Mouse (Mus musculus) brain, embryonic 14.5 days (tissue): ENCODE measurements at regions not wholly inside any gene's neighbourhood (a gene's known extent, or its start where the extent isn't known, plus 50 kb on each side); places are given as distances from the start of the nearest gene placed in this dataset.
"Not testable (repeated sequence)": the region's sequence is repeated elsewhere in the genome, so short reads cannot be mapped to it uniquely, and the experiment has no call there.

ENCODE experiments used
- DNase-seq: peaks from one replicate; pipeline ENCODE4 v3.0.0-alpha.2; 2011; ENCODE audit warnings: low read depth
- CTCF ChIP-seq: fragments of 200-500 bp; IDR thresholded peaks from 2 replicates; pipeline ENCODE4 v1.5.1; 2012; ENCODE audit warnings: inconsistent platforms, mild to moderate bottlenecking, moderate library complexity, borderline replicate concordance; ENCODE audit not compliant: insufficient read depth, insufficient read length; ENCODE audit errors: extremely low read depth
- POLR2A ChIP-seq: fragments of 200-500 bp; IDR thresholded peaks from 2 replicates; pipeline ENCODE4 v1.6.1; 2012; ENCODE audit warnings: mild to moderate bottlenecking, inconsistent platforms, borderline replicate concordance; ENCODE audit not compliant: poor library complexity, insufficient read depth, insufficient read length, severe bottlenecking; ENCODE audit errors: extremely low read depth

DNA sequence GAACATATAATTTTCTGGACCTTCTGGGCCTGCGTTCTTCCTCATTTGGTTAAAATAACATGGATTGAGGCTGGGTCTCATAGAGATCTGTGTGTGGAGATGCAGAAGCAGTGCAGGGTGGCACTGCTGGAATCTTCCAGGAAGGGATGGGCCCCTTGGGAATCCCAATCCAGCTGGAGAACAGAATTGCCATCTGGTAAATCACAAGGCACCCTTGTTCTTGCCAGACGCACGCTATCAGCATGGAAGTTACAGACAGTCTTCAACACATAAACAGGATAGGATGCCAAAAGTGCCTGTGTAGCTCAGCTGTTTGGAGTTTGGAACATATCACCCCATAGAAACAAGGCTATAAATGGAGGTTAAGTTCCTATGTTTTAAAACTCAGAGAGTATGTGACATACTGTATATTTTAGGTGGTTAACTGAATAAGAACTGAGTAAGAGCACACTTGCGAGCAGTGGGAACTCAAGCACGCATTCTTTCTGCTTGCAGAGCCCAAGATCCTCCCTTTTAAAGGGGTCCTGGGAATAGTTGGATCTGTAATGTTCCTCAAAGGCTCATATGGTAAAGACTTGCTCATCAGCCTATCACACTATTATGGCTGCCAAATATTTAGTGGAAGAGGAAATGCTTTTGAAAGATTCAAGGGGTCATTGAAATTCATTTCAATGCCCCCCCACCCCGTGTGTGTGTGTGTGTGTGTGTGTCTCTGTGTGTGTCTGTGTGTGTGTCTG is 584.1 kb upstream of the Brinp1 start:
- TF ChIP-seq POLR2A (no peak), CTCF (no peak)
- DNase-seq, result peak; percentile 87

DNA sequence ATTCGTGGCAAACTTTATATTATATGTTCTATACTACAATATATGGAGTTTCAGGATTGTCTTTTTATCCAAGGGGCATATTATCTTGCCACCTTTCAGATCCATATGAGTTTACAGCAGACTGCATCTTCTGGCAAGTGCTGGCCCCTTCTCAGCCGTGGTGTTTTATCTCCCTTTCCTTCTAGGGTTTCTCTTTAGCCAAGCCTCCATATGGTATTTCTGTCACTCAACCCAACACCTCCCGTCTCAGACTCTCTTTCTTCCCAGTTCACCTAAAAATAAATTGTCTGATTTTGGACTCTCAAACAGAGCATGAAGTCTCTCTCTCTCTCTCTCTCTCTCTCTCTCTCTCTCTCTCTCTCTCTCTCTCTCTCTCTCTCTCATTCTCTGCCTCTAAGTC is 578.9 kb upstream of the Brinp1 start:
- DNase-seq, result peak; percentile 41
- no peak for TF ChIP-seq CTCF
- TF ChIP-seq POLR2A, result no peak

DNA sequence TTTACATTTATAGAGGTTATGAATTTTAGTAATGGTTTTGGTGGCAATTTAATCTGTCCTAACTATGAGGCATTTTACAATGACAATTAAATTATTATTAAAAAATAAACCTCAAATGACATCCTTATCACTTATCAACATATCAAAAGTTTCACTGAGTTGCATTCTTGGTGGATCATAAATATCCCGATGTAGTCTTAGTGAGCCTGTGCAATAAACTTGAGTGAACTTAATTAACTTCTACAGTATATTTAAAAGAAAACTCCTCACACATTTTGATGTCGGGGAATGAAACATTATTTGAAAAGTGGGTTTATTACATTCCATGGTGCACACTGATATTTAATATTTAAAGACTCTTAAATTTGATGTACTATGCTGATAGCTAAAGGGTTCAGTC is 568.9 kb upstream of the Brinp1 start:
- TF ChIP-seq CTCF, result no peak
- TF ChIP-seq POLR2A, result no peak

DNA sequence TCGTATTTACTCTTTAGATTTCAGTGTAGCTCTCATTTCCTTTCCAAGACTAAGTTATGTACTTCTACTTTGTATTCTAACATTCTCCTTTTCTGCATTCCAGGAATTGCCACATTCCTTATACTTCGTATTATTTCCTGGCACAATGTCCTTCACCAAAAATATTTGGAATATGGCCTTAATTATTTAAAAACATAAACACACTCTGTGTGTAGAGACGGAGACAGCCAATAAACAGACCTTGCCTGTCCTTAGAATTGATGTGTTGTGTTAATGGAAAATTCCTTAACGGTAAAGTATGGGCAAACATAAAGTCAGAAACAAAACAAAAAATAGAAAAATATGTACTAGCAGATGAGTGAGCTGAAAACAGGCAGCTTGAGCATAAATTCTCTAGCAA is 554.1 kb upstream of the Brinp1 start:
- no peak for DNase-seq
- TF ChIP-seq POLR2A (no peak), CTCF (no peak)

More for the DNA sequence above, 568.9 kb upstream of the Brinp1 start:
- no peak for DNase-seq

DNA sequence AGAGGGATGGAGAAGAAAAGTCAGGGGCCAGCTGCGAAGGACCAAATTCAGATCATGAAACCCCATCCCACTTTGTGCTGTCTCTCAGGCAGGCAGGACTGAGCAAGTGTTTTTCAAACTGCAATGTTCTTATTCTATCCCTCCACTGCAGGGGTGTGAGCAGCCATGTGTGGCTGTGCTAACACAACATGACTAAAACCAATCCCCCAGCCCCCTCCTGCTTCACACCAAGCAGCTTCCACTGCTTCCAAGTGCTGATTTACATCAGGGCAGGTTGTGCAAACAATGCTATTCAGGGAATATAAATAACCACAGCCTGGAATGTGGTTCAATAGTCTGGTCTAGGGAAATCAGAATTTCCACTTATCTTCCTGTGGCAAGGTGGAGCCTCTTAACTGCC is 517.0 kb upstream of the Brinp1 start:
- TF ChIP-seq POLR2A (no peak), CTCF (no peak)
- peak; percentile 52 for DNase-seq

DNA sequence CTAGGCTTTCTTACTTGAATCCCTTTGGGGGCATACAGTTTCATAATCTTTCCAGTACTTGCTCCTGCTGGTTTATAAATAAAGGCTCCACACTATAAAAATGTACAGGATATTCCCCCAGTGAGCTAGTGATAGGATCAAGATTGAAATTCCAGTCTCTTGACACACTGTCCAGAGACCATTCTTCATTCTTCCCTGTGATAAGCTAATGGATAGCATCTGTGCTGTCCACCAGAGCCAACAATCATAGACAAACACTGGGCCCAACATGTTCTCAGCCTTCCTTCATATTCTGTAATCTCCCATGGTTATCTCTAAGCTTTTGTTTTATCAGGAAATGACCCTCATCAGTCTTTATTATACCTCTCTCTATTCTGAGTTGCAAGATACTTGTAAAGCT is 505.8 kb upstream of the Brinp1 start:
- no peak for TF ChIP-seq POLR2A
- DNase-seq, result no peak

DNA sequence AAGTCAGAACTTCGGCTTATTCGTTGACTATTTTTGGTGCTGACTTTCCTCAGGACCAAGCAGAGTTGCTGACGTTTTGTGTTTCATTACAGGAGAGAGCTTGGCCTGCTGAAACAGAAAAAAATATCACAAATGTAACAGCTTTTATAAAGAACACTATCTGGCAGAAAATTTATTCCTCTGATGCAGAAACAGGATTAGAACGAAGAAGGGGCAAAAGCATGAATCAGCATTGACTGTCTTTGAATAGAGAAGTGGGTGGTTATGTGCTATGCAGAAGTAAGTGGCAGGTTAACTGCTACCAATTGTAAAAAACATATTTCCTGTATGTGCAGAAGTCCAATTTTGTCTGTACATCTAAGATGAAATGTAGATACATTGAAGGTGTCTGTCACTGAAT is 502.2 kb upstream of the Brinp1 start:
- no peak for TF ChIP-seq CTCF
- no peak for TF ChIP-seq POLR2A
- no peak for DNase-seq

DNA sequence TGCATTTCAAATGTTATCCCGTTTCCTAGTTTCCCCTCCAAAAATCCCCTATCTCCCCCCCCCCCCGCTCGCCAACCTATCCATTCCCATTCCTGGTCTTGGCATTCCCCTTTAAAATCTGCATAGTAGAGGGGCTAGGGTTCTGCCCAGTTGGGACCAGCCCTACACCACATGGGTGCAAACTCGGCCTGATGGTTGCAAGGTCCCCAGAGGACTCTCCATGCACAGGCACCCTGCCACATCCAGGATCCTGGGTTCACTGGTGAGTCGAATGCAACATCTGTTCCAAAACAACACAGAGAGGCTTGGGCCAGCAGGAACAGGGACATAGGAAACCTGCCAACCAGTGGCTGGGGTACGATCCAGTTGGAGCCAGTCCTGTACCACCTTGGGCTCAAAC is 492.0 kb upstream of the Brinp1 start:
- DNase-seq, result no peak
- TF ChIP-seq POLR2A, result no peak

DNA sequence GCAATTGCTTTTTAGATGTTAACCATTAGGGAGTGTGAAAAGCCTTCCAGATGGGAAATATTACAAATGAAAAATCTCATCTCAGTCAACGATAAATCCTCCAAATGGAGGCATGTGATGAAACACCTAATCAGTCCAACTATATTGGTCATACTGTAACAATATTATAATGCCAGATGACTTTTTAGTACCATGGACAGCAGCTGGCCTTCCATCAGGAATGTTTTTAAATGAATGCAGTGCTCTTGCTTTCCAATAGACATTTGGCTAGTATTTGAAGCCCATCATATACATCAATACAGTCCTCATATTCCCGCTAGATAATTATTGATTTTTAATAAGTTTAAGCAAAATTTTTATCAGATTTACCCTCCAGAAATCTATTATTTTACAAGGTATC is 489.8 kb upstream of the Brinp1 start:
- no peak for DNase-seq
- no peak for TF ChIP-seq POLR2A
- no peak for TF ChIP-seq CTCF

DNA sequence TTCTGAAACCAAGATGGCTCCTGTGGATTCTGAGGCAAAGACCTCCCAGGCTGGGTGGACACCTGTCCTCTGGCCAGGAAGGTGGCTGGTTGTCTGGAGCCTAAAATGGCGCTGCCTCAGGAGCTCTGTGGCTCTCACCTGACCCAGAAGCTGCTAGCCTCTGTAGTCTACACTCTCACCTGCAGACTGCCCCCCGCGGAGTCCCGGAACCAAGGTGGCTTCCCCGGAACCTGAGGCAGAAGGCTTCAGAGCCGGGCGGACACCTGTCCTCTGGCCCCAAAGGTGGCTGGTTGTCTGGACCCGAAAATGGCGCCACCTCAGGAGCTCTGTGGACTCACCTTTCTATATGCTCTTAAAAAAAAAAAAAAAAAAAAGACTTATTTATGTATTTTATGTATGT is 481.2 kb upstream of the Brinp1 start:
- DNase-seq, result no peak
- TF ChIP-seq POLR2A, result no peak

DNA sequence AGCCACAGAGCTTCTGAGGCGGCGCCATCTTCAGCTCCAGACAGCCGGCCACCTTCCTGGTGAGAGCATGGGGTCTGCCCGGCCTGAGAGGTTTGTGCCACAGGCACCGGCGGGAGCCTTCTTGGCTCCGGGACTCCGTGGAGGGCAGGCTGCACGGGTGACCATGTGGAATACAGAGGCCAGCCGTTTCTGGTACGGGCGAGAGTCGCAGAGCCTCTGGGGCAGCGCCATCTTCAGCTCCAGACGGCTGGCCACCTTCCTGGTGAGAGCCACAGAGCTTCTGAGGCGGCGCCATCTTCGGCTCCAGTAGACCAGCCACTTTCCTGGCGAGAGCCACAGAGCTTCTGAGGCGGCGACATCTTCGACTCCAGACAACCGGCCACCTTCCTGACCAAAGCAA is 456.2 kb upstream of the Brinp1 start:
- not testable (repeated sequence) for DNase-seq

DNA sequence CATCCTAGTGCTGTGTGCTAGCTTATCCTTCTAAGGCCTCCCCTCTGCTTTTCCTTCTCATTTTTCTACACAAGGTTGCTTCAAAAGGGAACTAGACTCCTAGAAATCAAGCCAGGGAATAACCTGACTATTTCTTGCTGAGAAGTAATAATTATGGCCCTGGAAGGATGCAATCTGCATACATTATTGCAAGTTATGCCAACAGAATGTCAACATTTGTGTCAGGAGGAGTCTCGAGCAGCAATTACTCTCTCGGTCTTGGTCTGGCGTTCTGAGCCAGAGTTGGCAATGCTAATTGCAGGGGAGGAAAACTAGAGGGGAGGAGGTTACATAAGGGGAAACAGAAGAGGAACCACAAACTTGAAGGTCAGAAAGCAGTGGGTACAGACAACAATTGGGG is 441.3 kb upstream of the Brinp1 start:
- DNase-seq, result peak; percentile 46
- TF ChIP-seq CTCF (no peak), POLR2A (no peak)

DNA sequence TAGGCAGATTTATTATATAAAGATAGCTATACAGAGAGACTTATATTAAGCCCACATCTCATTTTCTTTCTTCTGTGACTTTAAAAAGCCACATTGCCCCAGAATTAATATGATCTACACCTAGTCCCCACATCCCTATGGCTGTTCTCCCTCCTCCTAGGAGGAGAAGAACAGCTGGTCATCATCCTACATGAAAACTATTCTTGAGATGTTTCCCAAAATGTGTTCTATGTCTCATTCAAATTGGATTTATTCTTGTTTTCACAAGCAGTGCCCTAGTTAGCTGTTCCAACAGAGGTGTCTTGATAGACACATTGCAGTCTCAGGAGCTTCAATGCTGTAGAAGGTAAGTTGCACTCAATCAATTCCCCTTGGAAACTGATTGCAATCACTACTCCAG is 429.1 kb upstream of the Brinp1 start:
- DNase-seq, result no peak
- TF ChIP-seq CTCF (no peak), POLR2A (no peak)
